Mouse (Mus musculus) midbrain, embryonic 11.5 days (tissue): Measurements from ENCODE around the gene Rhbdf2. TPM values are rescaled to one million over a fixed set of nuclear protein-coding genes. Genes with fewer than 3 reads are reported as not detected.

Experiments
- ATAC-seq: fragments of 200-750 bp; cut with Nextera tagmentation; 2 replicates; pipeline ENCODE4 v1.8.0; 2017; ENCODE audit warnings: moderate TSS enrichment, moderate library complexity; ENCODE audit not compliant: low FRiP score
- DNase-seq: peaks from one replicate; pipeline ENCODE4 v3.0.0; 2015; ENCODE audit warnings: low spot score; ENCODE audit errors: missing footprints
- H3K27ac ChIP-seq: fragments of 300-500 bp; sonication (generic); 2 replicates; pipeline ENCODE4 v1.5.1; 2014; ENCODE audit warnings: low read depth, low read length
- H3K27me3 ChIP-seq: fragments of 300-500 bp; sonication (generic); 2 replicates; pipeline ENCODE4 v1.6.1; 2014; ENCODE audit warnings: mild to moderate bottlenecking, low read length, moderate library complexity, mixed read lengths; ENCODE audit not compliant: control insufficient read depth, insufficient read depth
- H3K36me3 ChIP-seq: fragments of 300-500 bp; sonication (generic); 2 replicates; pipeline ENCODE4 v1.6.1; 2014; ENCODE audit warnings: mild to moderate bottlenecking, low read length, moderate library complexity, mixed read lengths; ENCODE audit not compliant: control insufficient read depth, insufficient read depth
- H3K4me1 ChIP-seq: fragments of 300-500 bp; sonication (generic); 2 replicates; pipeline ENCODE4 v1.6.1; 2014; ENCODE audit warnings: low read length; ENCODE audit not compliant: control insufficient read depth, insufficient read depth
- H3K4me2 ChIP-seq: fragments of 300-500 bp; sonication (generic); 2 replicates; pipeline ENCODE4 v1.6.1; 2014; ENCODE audit warnings: mild to moderate bottlenecking, moderate library complexity
- H3K4me3 ChIP-seq: fragments of 300-500 bp; sonication (generic); 2 replicates; pipeline ENCODE4 v1.5.1; 2014; ENCODE audit warnings: low read depth, low read length
- H3K9ac ChIP-seq: fragments of 300-500 bp; sonication (generic); 2 replicates; pipeline ENCODE4 v1.6.1; 2014; ENCODE audit warnings: low read length
- H3K9me3 ChIP-seq: fragments of 300-500 bp; sonication (generic); 2 replicates; pipeline ENCODE4 v1.6.1; 2016; ENCODE audit warnings: low read length; ENCODE audit not compliant: control insufficient read depth
- WGBS: fragments of 180-500 bp; shearing (Covaris S2); extraction: QIAGEN DNeasy Blood & Tissue Kit; methylation state at CpG from one replicate; pipeline ENCODE4 v1.1.7; 2014; 5-methylcytosine and 5-hydroxymethylcytosine counted together
- polyA plus RNA-seq: library from polyadenylated mRNA; unstranded; fragments of >200 nt; fragmentation: Nextera tagmentation; extraction: Ambion mirVana; gene quantifications from 2 replicates; pipeline ENCODE4 v1.2.1, GENCODE M21; 2014

Rhbdf2 gene
- polyA plus RNA-seq, 1 experiment from 2014 or later = 1.3 TPM

DNA sequence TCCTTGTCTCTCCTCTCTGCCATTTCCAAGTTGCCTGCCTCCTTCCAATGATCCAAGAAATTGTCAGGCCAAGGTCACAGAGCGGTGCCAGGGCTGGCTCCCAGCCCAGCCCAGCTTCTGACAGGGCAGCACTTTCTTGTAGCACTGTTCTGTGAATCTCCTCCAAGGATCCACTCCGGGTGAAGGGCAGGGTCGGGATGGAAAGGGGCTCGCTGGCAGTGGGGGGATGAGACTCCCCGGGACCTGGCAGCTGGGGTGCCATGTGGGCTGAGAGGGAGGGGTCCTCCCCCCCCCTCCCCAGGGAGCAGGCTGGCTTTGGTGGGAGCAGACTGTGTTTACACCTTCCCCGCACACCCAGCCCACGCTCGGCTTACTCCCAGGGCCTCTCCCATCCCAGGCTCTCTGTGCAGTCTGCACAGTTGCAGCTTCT, 35.1 kb upstream of the Rhbdf2 start:
- ATAC-seq (no peak), DNase-seq (no peak)
- peak overlapping the region; percentile 8; the same call in 1 of the 2 replicates for H3K27ac ChIP-seq
- 59% methylated on average over 8 of the region's 8 CpGs for WGBS
- no peak overlapping the region for H3K4me2 ChIP-seq
- H3K36me3 ChIP-seq = no peaks in the 10 kb centered on the region
- H3K4me1 ChIP-seq = peaks cover 48% of the 10 kb centered on the region
- peak overlapping the region; percentile 1 for H3K9ac ChIP-seq
- H3K4me3 ChIP-seq = no peak overlapping the region
- no peaks in the 10 kb centered on the region for H3K27me3 ChIP-seq
- no peaks in the 10 kb centered on the region for H3K9me3 ChIP-seq

- Histone ChIP-seq H3K27me3 (no peaks in the 10 kb centered on the region), H3K4me1 (peaks cover 50% of the 10 kb centered on the region), H3K9ac (peak overlapping the region; percentile 1), H3K27ac (peak overlapping the region; percentile 28; the same call in 1 of the 2 replicates), H3K4me2 (no peak overlapping the region), H3K4me3 (no peak overlapping the region), H3K9me3 (no peaks in the 10 kb centered on the region), H3K36me3 (no peaks in the 10 kb centered on the region)
- 20% methylated on average over 13 of the region's 13 CpGs for WGBS
- ATAC-seq (peak; percentile 10; the same call in 1 of the 2 replicates), DNase-seq (no peak)
Observed at GRCm38 (mm10) chr11:116661291-116661947, 34.6 kb upstream of the Rhbdf2 start.

DNA sequence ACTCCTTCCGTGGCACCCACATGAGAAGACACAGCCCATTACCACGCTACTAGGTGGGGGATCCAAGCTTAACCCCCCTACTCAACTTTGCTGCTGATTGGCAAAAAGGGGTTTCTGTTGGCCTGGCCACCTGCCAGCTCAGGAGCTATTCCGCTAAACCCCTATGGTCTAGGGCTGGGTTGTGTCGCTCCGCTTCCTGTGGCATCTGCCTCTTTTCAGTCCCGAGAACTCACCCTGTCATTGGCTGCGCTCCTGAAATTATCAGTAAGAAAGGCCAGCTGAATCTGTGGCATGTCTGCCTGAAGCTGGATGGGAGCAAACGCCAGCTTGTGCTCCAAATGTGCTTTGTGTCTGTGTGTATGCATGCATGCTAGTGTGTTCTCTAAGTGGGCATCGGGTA, 33.4 kb upstream of the Rhbdf2 start:
- Histone ChIP-seq H3K27me3 (no peaks in the 10 kb centered on the region; the same call in 1 of the 2 replicates), H3K9ac (no peak overlapping the region), H3K4me1 (peaks cover 50% of the 10 kb centered on the region), H3K4me2 (no peak overlapping the region), H3K36me3 (no peaks in the 10 kb centered on the region), H3K4me3 (no peak overlapping the region), H3K27ac (no peak overlapping the region), H3K9me3 (no peaks in the 10 kb centered on the region)
- WGBS = 85% methylated on average over 9 of the region's 9 CpGs
- ATAC-seq = no peak
- no peak for DNase-seq

DNA sequence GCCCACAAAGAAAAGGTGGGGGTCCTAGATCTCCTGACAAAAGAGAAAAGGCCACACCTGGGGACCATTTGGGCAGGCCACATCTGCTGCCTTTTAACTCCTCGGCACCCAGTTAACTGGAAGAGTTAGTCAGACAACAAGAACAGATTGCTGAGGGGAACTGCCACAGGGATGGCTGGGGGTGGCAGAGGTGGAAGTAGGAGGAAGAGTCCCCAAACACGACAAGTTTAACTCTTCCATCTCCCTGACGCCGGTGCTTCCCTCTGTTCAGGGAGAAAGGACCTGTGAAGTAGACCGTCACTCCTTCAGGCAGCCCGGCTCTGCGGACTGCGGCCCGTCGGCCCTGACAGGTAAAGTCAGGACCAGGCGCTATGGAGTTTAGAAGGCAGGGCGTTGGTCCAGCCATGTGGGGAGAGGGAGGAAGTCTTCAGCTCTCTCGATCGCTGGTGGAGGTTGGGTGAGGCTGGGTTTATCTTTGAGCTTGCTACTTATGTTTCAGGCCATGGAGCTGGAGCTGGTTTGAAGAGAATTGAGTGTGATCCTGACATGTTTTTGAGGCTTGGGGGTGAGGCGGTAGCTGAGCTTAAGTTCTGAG, 32.3 kb upstream of the Rhbdf2 start:
- H3K27me3 ChIP-seq = peaks cover 10% of the 10 kb centered on the region
- H3K27ac ChIP-seq = no peak overlapping the region
- H3K4me1 ChIP-seq = peaks cover 50% of the 10 kb centered on the region
- H3K9ac ChIP-seq = no peak overlapping the region
- DNase-seq (no peak), ATAC-seq (no peak)
- no peaks in the 10 kb centered on the region for H3K36me3 ChIP-seq
- H3K4me3 ChIP-seq = no peak overlapping the region
- no peak overlapping the region for H3K4me2 ChIP-seq
- no peaks in the 10 kb centered on the region for H3K9me3 ChIP-seq
- 84% methylated on average over 15 of the region's 15 CpGs for WGBS

DNA sequence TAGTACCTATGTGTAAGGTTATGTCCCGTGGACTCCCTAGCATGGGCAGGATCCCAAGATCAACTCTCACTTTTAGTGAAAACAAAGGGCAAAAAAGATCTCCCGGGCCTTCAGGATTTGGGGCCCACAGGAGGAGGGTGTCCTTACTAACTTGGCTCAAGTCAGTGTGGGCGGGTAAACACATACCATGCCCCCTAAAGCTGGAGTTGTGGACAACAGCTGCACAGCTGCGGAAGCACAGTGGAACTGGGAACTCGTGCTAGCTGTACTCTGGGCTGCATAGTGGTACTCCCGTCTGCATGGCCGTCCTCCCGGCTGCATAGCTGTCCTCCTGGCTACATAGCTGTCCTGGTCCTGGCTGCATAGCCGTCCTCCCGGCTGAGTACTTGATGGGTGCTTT, 31.4 kb upstream of the Rhbdf2 start:
- DNase-seq (no peak), ATAC-seq (0 out of 2 replicates have a peak, but pooled peaks have one; percentile 17)
- Histone ChIP-seq H3K36me3 (no peaks in the 10 kb centered on the region), H3K27ac (peak overlapping the region; percentile 49; the same call in 1 of the 2 replicates), H3K27me3 (peaks cover 19% of the 10 kb centered on the region), H3K4me1 (peaks cover 51% of the 10 kb centered on the region), H3K9ac (peak overlapping the region; percentile 53), H3K4me2 (no peak overlapping the region), H3K4me3 (no peak overlapping the region), H3K9me3 (no peaks in the 10 kb centered on the region)
- 64% methylated on average over 10 of the region's 10 CpGs for WGBS

GRCm38 (mm10) chr11:116657311-116658223, 30.7 kb upstream of the Rhbdf2 start:
- peak; percentile 97 for DNase-seq
- H3K27me3 ChIP-seq = peaks cover 25% of the 10 kb centered on the region
- peak overlapping the region; percentile 73 for H3K27ac ChIP-seq
- no peaks in the 10 kb centered on the region for H3K9me3 ChIP-seq
- peak overlapping the region; percentile 59 for H3K9ac ChIP-seq
- H3K4me2 ChIP-seq = peak overlapping the region; percentile 36
- WGBS = 11% methylated on average over 22 of the region's 22 CpGs
- peak overlapping the region; percentile 20 for H3K4me3 ChIP-seq
- ATAC-seq = peak; percentile 91
- no peaks in the 10 kb centered on the region for H3K36me3 ChIP-seq
- peaks cover 49% of the 10 kb centered on the region for H3K4me1 ChIP-seq

- Histone ChIP-seq H3K4me3 (no peak overlapping the region), H3K4me2 (no peak overlapping the region), H3K4me1 (peaks cover 39% of the 10 kb centered on the region), H3K36me3 (no peaks in the 10 kb centered on the region), H3K9ac (no peak overlapping the region), H3K27ac (no peak overlapping the region), H3K9me3 (no peaks in the 10 kb centered on the region), H3K27me3 (peaks cover 35% of the 10 kb centered on the region)
- WGBS = 75% methylated on average over 16 of the region's 16 CpGs
- no peak for ATAC-seq
- no peak for DNase-seq
Observed at GRCm38 (mm10) chr11:116656348-116657191, 29.8 kb upstream of the Rhbdf2 start.

DNA sequence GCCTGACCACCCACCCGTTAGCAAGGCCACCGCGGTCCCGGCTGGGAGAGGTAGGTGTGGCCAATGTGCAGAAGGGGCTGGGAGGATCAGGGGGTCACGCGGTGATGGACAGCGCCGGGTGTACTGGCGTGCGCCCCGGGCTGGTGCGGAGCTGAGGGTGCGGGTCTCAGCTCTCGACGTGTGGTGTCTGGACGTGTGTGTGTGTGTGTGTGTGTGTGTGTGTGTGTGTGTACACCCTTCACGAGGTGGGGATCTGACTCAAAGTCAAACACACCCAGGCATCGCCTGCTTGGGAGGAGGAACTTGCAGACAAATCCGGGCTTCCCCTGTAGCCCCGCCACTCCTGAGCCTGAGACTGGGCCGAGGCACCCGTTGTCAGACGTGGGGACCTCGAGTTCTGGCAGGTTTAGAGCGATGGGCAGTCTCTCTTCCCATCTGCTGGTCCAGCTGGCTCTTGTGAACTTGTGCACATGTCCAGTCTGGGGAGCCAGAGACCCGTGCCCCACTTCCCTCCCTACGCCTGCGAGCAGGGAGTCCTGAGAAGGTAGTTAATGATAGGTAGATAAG, 27.5 kb upstream of the Rhbdf2 start, which contains the start of gene Cygb:
Gene Cygb (minus strand): TSS at position 59 of the 567 bp plus-strand sequence.
- Histone ChIP-seq H3K27me3 (peaks cover 39% of the 10 kb centered on the region), H3K4me1 (peaks cover 28% of the 10 kb centered on the region), H3K27ac (no peak within 1 kb of the TSS), H3K9me3 (no peaks in the 10 kb centered on the region), H3K9ac (peak within 1 kb of the TSS; percentile 69), H3K4me3 (peak within 1 kb of the TSS; percentile 49), H3K36me3 (no peaks in the 10 kb centered on the region), H3K4me2 (peak within 1 kb of the TSS; percentile 90)
- no peak for ATAC-seq
- WGBS = 8% methylated on average over 28 of the region's 28 CpGs
- peak; percentile 92 for DNase-seq
